Mouse (Mus musculus) hindbrain, embryonic 13.5 days (tissue): ENCODE measurements at regions not wholly inside any gene's neighbourhood (a gene's known extent, or its start where the extent isn't known, plus 50 kb on each side); places are given as distances from the start of the nearest gene placed in this dataset.

ENCODE experiments used
- ATAC-seq: fragments of 200-750 bp; cut with Nextera tagmentation; 2 replicates; pipeline ENCODE4 v1.8.0; 2017; ENCODE audit warnings: moderate TSS enrichment; ENCODE audit not compliant: low FRiP score
- H3K27ac ChIP-seq: fragments of 300-500 bp; sonication (generic); 2 replicates; pipeline ENCODE4 v1.5.1; 2015; ENCODE audit warnings: inconsistent platforms, mild to moderate bottlenecking, moderate library complexity
- H3K27me3 ChIP-seq: fragments of 300-500 bp; sonication (generic); 2 replicates; pipeline ENCODE4 v1.6.1; 2015; ENCODE audit warnings: mild to moderate bottlenecking, inconsistent platforms
- H3K36me3 ChIP-seq: fragments of 300-500 bp; sonication (generic); 2 replicates; pipeline ENCODE4 v1.6.1; 2015; ENCODE audit warnings: mild to moderate bottlenecking, inconsistent platforms
- H3K4me1 ChIP-seq: fragments of 300-500 bp; sonication (generic); replicated peaks from 2 replicates; pipeline ENCODE4 v1.6.1; 2015; ENCODE audit warnings: inconsistent platforms
- H3K4me2 ChIP-seq: fragments of 300-500 bp; sonication (generic); 2 replicates; pipeline ENCODE4 v1.6.1; 2015; ENCODE audit warnings: inconsistent platforms, mild to moderate bottlenecking, moderate library complexity
- H3K4me3 ChIP-seq: fragments of 300-500 bp; sonication (generic); 2 replicates; pipeline ENCODE4 v1.5.1; 2015; ENCODE audit warnings: mild to moderate bottlenecking, inconsistent platforms
- H3K9ac ChIP-seq: fragments of 300-500 bp; sonication (generic); 2 replicates; pipeline ENCODE4 v1.6.1; 2015; ENCODE audit warnings: mild to moderate bottlenecking, inconsistent platforms
- H3K9me3 ChIP-seq: fragments of 300-500 bp; sonication (generic); 2 replicates; pipeline ENCODE4 v1.6.1; 2016; ENCODE audit warnings: inconsistent platforms
- WGBS: fragments of 180-500 bp; shearing (Covaris S2); methylation state at CpG from one replicate; pipeline ENCODE4 v1.1.7; 2015; 5-methylcytosine and 5-hydroxymethylcytosine counted together

- 71% methylated on average over 3 of the region's 3 CpGs for WGBS
- H3K9ac ChIP-seq = no peak overlapping the region
- H3K9me3 ChIP-seq = no peaks in the 10 kb centered on the region
- H3K4me3 ChIP-seq = no peak overlapping the region
- H3K4me1 ChIP-seq = no peaks in the 10 kb centered on the region
- H3K27ac ChIP-seq = no peak overlapping the region
- H3K27me3 ChIP-seq = no peaks in the 10 kb centered on the region
- ATAC-seq = no peak
- H3K4me2 ChIP-seq = no peak overlapping the region
- no peaks in the 10 kb centered on the region for H3K36me3 ChIP-seq
These were observed 2006.3 kb upstream of the 5930422O12Rik start for GRCm38 (mm10) chr8:31422241-31422640.

DNA sequence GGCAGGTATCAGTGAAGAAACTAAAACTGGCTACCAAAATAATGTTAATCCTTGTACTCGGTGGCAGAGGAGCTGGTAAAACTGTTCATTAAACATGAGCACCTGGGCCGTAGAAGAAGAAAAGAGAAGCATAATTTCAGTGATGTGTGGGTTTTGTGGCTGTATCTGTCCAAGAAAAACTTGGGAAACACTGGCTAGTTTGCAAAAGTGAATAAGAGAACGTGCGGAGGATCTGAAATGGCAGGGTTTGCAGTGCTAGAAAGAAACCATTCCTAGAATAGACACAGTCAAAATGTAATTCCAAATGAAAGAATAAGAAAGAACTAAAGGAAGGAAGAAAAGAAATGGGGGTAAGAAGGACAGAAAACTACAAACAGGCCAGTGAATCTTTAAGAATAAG lies 2000.8 kb upstream of the 5930422O12Rik start:
- no peak overlapping the region for H3K27ac ChIP-seq
- no peaks in the 10 kb centered on the region for H3K27me3 ChIP-seq
- no peak overlapping the region for H3K4me3 ChIP-seq
- no peak overlapping the region for H3K9ac ChIP-seq
- ATAC-seq = no peak
- WGBS = 97% methylated on average over 4 of the region's 4 CpGs
- no peaks in the 10 kb centered on the region for H3K4me1 ChIP-seq
- no peak overlapping the region for H3K4me2 ChIP-seq
- no peaks in the 10 kb centered on the region for H3K9me3 ChIP-seq
- no peaks in the 10 kb centered on the region for H3K36me3 ChIP-seq

GRCm38 (mm10) chr8:31436445-31437191 lies 1991.9 kb upstream of the 5930422O12Rik start:
- Histone ChIP-seq H3K36me3 (no peaks in the 10 kb centered on the region), H3K27ac (no peak overlapping the region), H3K9me3 (no peaks in the 10 kb centered on the region), H3K4me2 (no peak overlapping the region), H3K4me3 (no peak overlapping the region), H3K27me3 (no peaks in the 10 kb centered on the region), H3K4me1 (no peaks in the 10 kb centered on the region), H3K9ac (no peak overlapping the region)
- WGBS = 60% methylated on average over 10 of the region's 10 CpGs
- ATAC-seq = peak; percentile 72

GRCm38 (mm10) chr8:31444834-31445233 lies 1983.7 kb upstream of the 5930422O12Rik start:
- no peak overlapping the region for H3K4me2 ChIP-seq
- H3K4me3 ChIP-seq = no peak overlapping the region
- H3K36me3 ChIP-seq = no peaks in the 10 kb centered on the region
- WGBS = 17% methylated on average over 1 of the region's 1 CpGs
- no peaks in the 10 kb centered on the region for H3K27me3 ChIP-seq
- H3K4me1 ChIP-seq = no peaks in the 10 kb centered on the region
- H3K27ac ChIP-seq = no peak overlapping the region
- no peaks in the 10 kb centered on the region for H3K9me3 ChIP-seq
- no peak for ATAC-seq
- H3K9ac ChIP-seq = no peak overlapping the region

DNA sequence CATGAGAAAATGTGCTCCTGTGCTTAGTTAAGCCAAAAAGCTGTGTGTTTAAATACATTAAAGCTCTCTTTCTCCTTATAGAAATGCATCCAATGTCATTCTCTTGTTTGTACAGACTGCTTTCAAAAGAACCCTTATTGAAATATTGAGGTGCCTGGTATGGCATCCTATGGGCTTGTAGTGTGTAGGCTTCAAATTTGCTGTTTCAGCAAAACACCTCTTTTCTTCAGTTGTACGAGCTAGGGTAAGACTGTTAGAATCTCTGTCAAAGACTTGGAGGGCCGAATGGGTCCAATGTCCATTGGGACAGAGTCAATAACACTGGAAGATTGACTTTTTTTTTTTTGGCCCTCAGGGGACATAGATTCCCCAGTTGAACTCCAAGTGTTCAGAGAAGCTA lies 1980.5 kb upstream of the 5930422O12Rik start:
- Histone ChIP-seq H3K4me2 (no peak overlapping the region), H3K4me3 (no peak overlapping the region), H3K27ac (no peak overlapping the region), H3K27me3 (no peaks in the 10 kb centered on the region), H3K9ac (no peak overlapping the region), H3K4me1 (no peaks in the 10 kb centered on the region), H3K9me3 (no peaks in the 10 kb centered on the region), H3K36me3 (no peaks in the 10 kb centered on the region)
- ATAC-seq = no peak
- WGBS = 83% methylated on average over 2 of the region's 2 CpGs

DNA sequence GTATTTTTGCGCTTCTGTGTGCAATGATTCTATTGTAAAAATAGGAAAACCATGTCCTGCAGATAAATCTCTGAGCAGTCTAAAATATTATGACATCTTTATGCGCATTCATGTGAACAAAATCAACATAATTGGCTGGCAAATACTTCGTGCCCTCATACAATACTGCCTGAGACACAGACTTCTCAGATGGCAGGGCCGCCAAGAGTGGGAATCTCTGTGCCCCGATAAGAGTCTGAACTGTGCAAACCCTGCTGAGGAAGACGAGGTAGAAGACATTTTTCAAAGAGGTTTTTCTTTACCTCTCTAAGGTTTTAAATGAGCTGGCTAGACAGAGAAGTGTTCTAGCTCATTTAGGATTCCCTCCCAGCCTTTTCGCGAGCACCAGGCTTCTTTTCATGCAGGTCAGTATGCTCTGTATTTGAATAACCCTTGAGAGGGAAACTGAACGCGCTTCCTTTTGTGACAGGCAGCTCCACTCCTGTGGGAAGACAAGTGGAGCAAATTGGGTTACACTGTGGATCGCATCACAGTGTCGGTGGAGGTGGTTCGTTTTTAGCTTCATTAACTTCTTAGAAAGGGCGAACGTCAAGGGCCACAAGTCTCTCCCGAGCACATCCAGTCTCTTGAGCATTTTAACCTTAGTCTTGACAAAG lies 1973.6 kb upstream of the 5930422O12Rik start:
- H3K4me1 ChIP-seq = peaks cover 12% of the 10 kb centered on the region
- H3K4me2 ChIP-seq = peak overlapping the region; percentile 34
- no peak overlapping the region for H3K9ac ChIP-seq
- no peak overlapping the region for H3K27ac ChIP-seq
- H3K9me3 ChIP-seq = no peaks in the 10 kb centered on the region
- H3K27me3 ChIP-seq = no peaks in the 10 kb centered on the region
- H3K36me3 ChIP-seq = no peaks in the 10 kb centered on the region
- ATAC-seq = no peak
- 31% methylated on average over 16 of the region's 16 CpGs for WGBS
- no peak overlapping the region for H3K4me3 ChIP-seq

GRCm38 (mm10) chr8:31460349-31460748 lies 1968.2 kb upstream of the 5930422O12Rik start:
- Histone ChIP-seq H3K4me1 (peaks cover 4% of the 10 kb centered on the region; the same call in 1 of the 2 replicates), H3K4me3 (no peak overlapping the region), H3K36me3 (no peaks in the 10 kb centered on the region), H3K27ac (no peak overlapping the region), H3K9me3 (no peaks in the 10 kb centered on the region), H3K4me2 (no peak overlapping the region), H3K9ac (no peak overlapping the region), H3K27me3 (no peaks in the 10 kb centered on the region)
- ATAC-seq = peak; percentile 36; the same call in 1 of the 2 replicates
- 81% methylated on average over 3 of the region's 3 CpGs for WGBS
